Mouse (Mus musculus): ENCODE data around the gene Retnlb.

DNA sequence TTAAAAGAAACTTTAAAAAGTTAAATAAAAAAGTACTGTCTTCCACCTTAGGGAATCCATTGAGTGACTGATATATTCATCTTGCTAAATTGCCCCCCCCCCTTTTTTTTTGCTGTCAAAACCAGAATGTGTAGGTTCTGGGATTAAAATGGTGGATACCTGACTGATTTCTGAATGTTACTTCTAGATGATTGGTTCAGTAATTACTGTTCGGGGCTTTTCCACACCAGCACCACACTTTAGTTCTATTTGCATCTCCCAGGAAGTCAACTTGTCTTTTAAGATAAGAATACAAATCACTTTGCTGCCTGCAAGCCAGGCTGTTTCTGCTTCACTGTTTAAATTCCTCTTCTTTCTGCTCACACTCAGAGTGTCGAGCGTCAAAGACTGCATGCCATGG lies 18.4 kb upstream of the Retnlb start:
- TF ChIP-seq CTCF (IDR thresholded peaks at IDR 0.05; ENCODE audit: low read depth, low read length) = no peak
- no peak for TF ChIP-seq POLR2AphosphoS5 (IDR thresholded peaks at IDR 0.05; ENCODE audit: insufficient replicate concordance, low read depth, low read length)
- TF ChIP-seq TAL1 (conservative IDR thresholded peaks at IDR 0.05; ENCODE audit: low read depth, low read length) = no peak
- TF ChIP-seq GATA1 (IDR thresholded peaks at IDR 0.05; ENCODE audit: borderline replicate concordance, low read length) = no peak
- no peak for TF ChIP-seq GATA2 (IDR thresholded peaks at IDR 0.05; ENCODE audit: borderline replicate concordance, low read depth, low read length)
